Mouse (Mus musculus) heart, embryonic 10.5 days (tissue): Measurements from ENCODE around the gene Sipa1l1. TPM values are rescaled to one million over a fixed set of nuclear protein-coding genes. Genes with fewer than 3 reads are reported as not detected.
"Not testable (repeated sequence)": the region's sequence is repeated elsewhere in the genome, so short reads cannot be mapped to it uniquely, and the experiment has no call there.

Source experiments
- DNase-seq: peaks from one replicate; pipeline ENCODE4 v3.0.0-alpha.2; 2017; ENCODE audit warnings: low spot score
- H3K27ac ChIP-seq: fragments of 300-500 bp; sonication (generic); 2 replicates; pipeline ENCODE4 v1.5.1; 2016; ENCODE audit warnings: mild to moderate bottlenecking
- H3K27me3 ChIP-seq: fragments of 300-500 bp; sonication (generic); 2 replicates; pipeline ENCODE4 v1.6.1; 2016; ENCODE audit warnings: mild to moderate bottlenecking; ENCODE audit not compliant: poor library complexity, insufficient read depth, severe bottlenecking
- H3K36me3 ChIP-seq: fragments of 300-500 bp; sonication (generic); 2 replicates; pipeline ENCODE4 v1.6.1; 2016; ENCODE audit warnings: mild to moderate bottlenecking, moderate library complexity
- H3K4me1 ChIP-seq: fragments of 300-500 bp; sonication (generic); 2 replicates; pipeline ENCODE4 v1.6.1; 2016; ENCODE audit warnings: mild to moderate bottlenecking
- H3K4me3 ChIP-seq: fragments of 300-500 bp; sonication (generic); 2 replicates; pipeline ENCODE4 v1.5.1; 2016; ENCODE audit warnings: mild to moderate bottlenecking, moderate library complexity
- H3K9me3 ChIP-seq: fragments of 300-500 bp; sonication (generic); 2 replicates; pipeline ENCODE4 v1.6.1; 2016; ENCODE audit warnings: mild to moderate bottlenecking, moderate library complexity
- WGBS: fragments of 180-500 bp; shearing (Covaris S2); methylation state at CpG from one replicate; pipeline ENCODE4 v1.1.7; 2016; 5-methylcytosine and 5-hydroxymethylcytosine counted together
- polyA plus RNA-seq: library from polyadenylated mRNA; unstranded; fragments of >200 nt; fragmentation: Nextera tagmentation; extraction: Ambion mirVana; gene quantifications from 2 replicates; pipeline ENCODE4 v1.2.1, GENCODE M21; 2016

Sipa1l1 gene
- polyA plus RNA-seq, 1 experiment from 2014 or later: 35.2 TPM

- Histone ChIP-seq H3K9me3 (no peaks in the 10 kb centered on the region), H3K4me1 (no peaks in the 10 kb centered on the region)
- 92% methylated on average over 3 of the region's 3 CpGs for WGBS
These were observed 9.7 kb upstream of the Sipa1l1 start for GRCm38 (mm10) chr12:82159372-82159771.

GRCm38 (mm10) chr12:82165651-82166050, 3.5 kb upstream of the Sipa1l1 start:
- WGBS: 72% methylated on average over 4 of the region's 4 CpGs
- Histone ChIP-seq H3K27ac (no peak overlapping the region), H3K4me3 (no peak overlapping the region)

More at GRCm38 (mm10) chr12:82159372-82159771, 9.7 kb upstream of the Sipa1l1 start:
- no peaks in the 10 kb centered on the region for H3K36me3 ChIP-seq
- DNase-seq: no peak
- H3K4me3 ChIP-seq: no peak overlapping the region
- no peak overlapping the region for H3K27ac ChIP-seq
- no peaks in the 10 kb centered on the region for H3K27me3 ChIP-seq

GRCm38 (mm10) chr12:82166101-82166571, 3.0 kb upstream of the Sipa1l1 start:
- Histone ChIP-seq H3K4me3 (no peak overlapping the region), H3K4me1 (peaks cover 17% of the 10 kb centered on the region), H3K36me3 (no peaks in the 10 kb centered on the region), H3K9me3 (no peaks in the 10 kb centered on the region), H3K27me3 (no peaks in the 10 kb centered on the region), H3K27ac (0 out of 2 replicates have a peak overlapping the region, but pooled peaks have one; percentile 38)
- 44% methylated on average over 14 of the region's 14 CpGs for WGBS
- DNase-seq: peak; percentile 57

More at GRCm38 (mm10) chr12:82165651-82166050, 3.5 kb upstream of the Sipa1l1 start:
- Histone ChIP-seq H3K27me3 (no peaks in the 10 kb centered on the region), H3K9me3 (no peaks in the 10 kb centered on the region), H3K36me3 (no peaks in the 10 kb centered on the region), H3K4me1 (peaks cover 12% of the 10 kb centered on the region; the same call in 1 of the 2 replicates)
- peak; percentile 58 for DNase-seq

- H3K4me3 ChIP-seq: peak overlapping the region; percentile 96
- 1% methylated on average over 94 of the region's 109 CpGs for WGBS
- peaks cover 41% of the 10 kb centered on the region for H3K4me1 ChIP-seq
- no peaks in the 10 kb centered on the region for H3K27me3 ChIP-seq
- DNase-seq: peak; percentile 81
- peak overlapping the region; percentile 99 for H3K27ac ChIP-seq
- no peaks in the 10 kb centered on the region for H3K36me3 ChIP-seq
- no peaks in the 10 kb centered on the region for H3K9me3 ChIP-seq
These were observed 681 bp downstream of the Sipa1l1 start for GRCm38 (mm10) chr12:82169571-82170431.

GRCm38 (mm10) chr12:82170461-82171279, 1.6 kb downstream of the Sipa1l1 start:
- H3K27ac ChIP-seq: peak overlapping the region; percentile 99
- no peaks in the 10 kb centered on the region for H3K36me3 ChIP-seq
- H3K9me3 ChIP-seq: no peaks in the 10 kb centered on the region
- H3K4me1 ChIP-seq: peaks cover 50% of the 10 kb centered on the region
- DNase-seq: no peak
- H3K27me3 ChIP-seq: no peaks in the 10 kb centered on the region
- H3K4me3 ChIP-seq: peak overlapping the region; percentile 96
- 3% methylated on average over 29 of the region's 29 CpGs for WGBS

GRCm38 (mm10) chr12:82171591-82171990, 2.5 kb downstream of the Sipa1l1 start:
- peak overlapping the region; percentile 96 for H3K4me3 ChIP-seq

GRCm38 (mm10) chr12:82173623-82174022, 4.5 kb downstream of the Sipa1l1 start:
- peaks cover 44% of the 10 kb centered on the region for H3K4me1 ChIP-seq
- no peak overlapping the region for H3K27ac ChIP-seq
- peaks cover 7% of the 10 kb centered on the region; the same call in 1 of the 2 replicates for H3K36me3 ChIP-seq
- no peaks in the 10 kb centered on the region for H3K9me3 ChIP-seq
- no peaks in the 10 kb centered on the region for H3K27me3 ChIP-seq
- DNase-seq: peak; percentile 51
- no peak overlapping the region for H3K4me3 ChIP-seq
- WGBS: 71% methylated on average over 1 of the region's 1 CpGs

More at GRCm38 (mm10) chr12:82171591-82171990, 2.5 kb downstream of the Sipa1l1 start:
- DNase-seq: peak; percentile 75
- WGBS: 16% methylated on average over 10 of the region's 10 CpGs
- H3K27ac ChIP-seq: no peak overlapping the region
- H3K4me1 ChIP-seq: peaks cover 45% of the 10 kb centered on the region
- no peaks in the 10 kb centered on the region for H3K9me3 ChIP-seq
- 0 out of 2 replicates have a peak, but pooled peaks cover 2% of the 10 kb centered on the region for H3K36me3 ChIP-seq
- H3K27me3 ChIP-seq: no peaks in the 10 kb centered on the region

- Histone ChIP-seq H3K27me3 (no peaks in the 10 kb centered on the region), H3K4me1 (peaks cover 40% of the 10 kb centered on the region), H3K36me3 (peaks cover 15% of the 10 kb centered on the region; the same call in 1 of the 2 replicates), H3K9me3 (no peaks in the 10 kb centered on the region), H3K4me3 (no peak overlapping the region), H3K27ac (no peak overlapping the region)
- WGBS: 30% methylated on average over 3 of the region's 3 CpGs
- peak; percentile 58 for DNase-seq
These were observed 6.6 kb downstream of the Sipa1l1 start for GRCm38 (mm10) chr12:82175709-82176108.

GRCm38 (mm10) chr12:82178636-82179035, 9.5 kb downstream of the Sipa1l1 start:
- WGBS: 89% methylated on average over 4 of the region's 4 CpGs
- DNase-seq: peak; percentile 66
- 0 out of 2 replicates have a peak, but pooled peaks cover 2% of the 10 kb centered on the region for H3K9me3 ChIP-seq

GRCm38 (mm10) chr12:82179626-82180025, 10.5 kb downstream of the Sipa1l1 start:
- Histone ChIP-seq H3K4me1 (peaks cover 13% of the 10 kb centered on the region), H3K27me3 (no peaks in the 10 kb centered on the region)

More at GRCm38 (mm10) chr12:82178636-82179035, 9.5 kb downstream of the Sipa1l1 start:
- Histone ChIP-seq H3K4me3 (no peak overlapping the region), H3K36me3 (peaks cover 38% of the 10 kb centered on the region), H3K27me3 (no peaks in the 10 kb centered on the region), H3K27ac (no peak overlapping the region), H3K4me1 (peaks cover 23% of the 10 kb centered on the region)

GRCm38 (mm10) chr12:82186156-82186555, 17.0 kb downstream of the Sipa1l1 start:
- H3K4me3 ChIP-seq, DNase-seq, H3K27me3 ChIP-seq, H3K27ac ChIP-seq, H3K9me3 ChIP-seq: not testable (repeated sequence)
- Histone ChIP-seq H3K4me1 (peaks cover 49% of the 10 kb centered on the region), H3K36me3 (peaks cover 22% of the 10 kb centered on the region)

More at GRCm38 (mm10) chr12:82179626-82180025, 10.5 kb downstream of the Sipa1l1 start:
- WGBS: 90% methylated on average over 4 of the region's 4 CpGs
- peak; percentile 52 for DNase-seq
- H3K27ac ChIP-seq: no peak overlapping the region
- 0 out of 2 replicates have a peak, but pooled peaks cover 2% of the 10 kb centered on the region for H3K9me3 ChIP-seq
- H3K36me3 ChIP-seq: peaks cover 38% of the 10 kb centered on the region
- no peak overlapping the region for H3K4me3 ChIP-seq

- DNase-seq: peak; percentile 22
- Histone ChIP-seq H3K27me3 (no peaks in the 10 kb centered on the region), H3K36me3 (peaks cover 17% of the 10 kb centered on the region), H3K4me3 (no peak overlapping the region), H3K9me3 (0 out of 2 replicates have a peak, but pooled peaks cover 2% of the 10 kb centered on the region), H3K4me1 (peaks cover 53% of the 10 kb centered on the region), H3K27ac (no peak overlapping the region)
- 64% methylated on average over 3 of the region's 3 CpGs for WGBS
These were observed 17.6 kb downstream of the Sipa1l1 start for GRCm38 (mm10) chr12:82186740-82187139.
